Mouse (Mus musculus) heart, adult 18-20 months (tissue): ENCODE measurements at regions not wholly inside any gene's neighbourhood (a gene's known extent, or its start where the extent isn't known, plus 50 kb on each side); places are given as distances from the start of the nearest gene placed in this dataset.
"Not testable (repeated sequence)": the region's sequence is repeated elsewhere in the genome, so short reads cannot be mapped to it uniquely, and the experiment has no call there.

Experiments used
- DNase-seq, 2 experiments: peaks; one replicate each; pipeline ENCODE4 v3.0.0; 2021 to 2022; ENCODE audit warnings: mixed read lengths in 1 of 2

DNA sequence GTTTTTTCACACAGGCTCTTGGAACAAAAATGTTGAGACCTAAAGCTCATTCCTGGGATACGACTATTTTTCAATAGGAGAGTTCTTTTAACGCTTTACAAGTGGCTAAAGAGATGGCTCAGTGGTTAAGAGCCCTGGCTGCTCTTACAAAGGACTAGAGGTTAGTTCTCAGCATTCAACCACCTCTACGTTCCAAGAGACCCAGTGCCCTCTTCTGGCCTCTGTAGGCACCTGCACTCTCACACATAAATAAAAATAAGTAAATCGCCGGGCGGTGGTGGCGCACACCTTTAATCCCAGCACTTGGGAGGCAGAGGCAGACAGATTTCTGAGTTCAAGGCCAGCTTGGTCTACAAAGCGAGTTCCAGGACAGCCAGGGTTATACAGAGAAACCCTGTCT lies 70.5 kb upstream of the Rad23b start:
- DNase-seq = not testable (repeated sequence)

DNA sequence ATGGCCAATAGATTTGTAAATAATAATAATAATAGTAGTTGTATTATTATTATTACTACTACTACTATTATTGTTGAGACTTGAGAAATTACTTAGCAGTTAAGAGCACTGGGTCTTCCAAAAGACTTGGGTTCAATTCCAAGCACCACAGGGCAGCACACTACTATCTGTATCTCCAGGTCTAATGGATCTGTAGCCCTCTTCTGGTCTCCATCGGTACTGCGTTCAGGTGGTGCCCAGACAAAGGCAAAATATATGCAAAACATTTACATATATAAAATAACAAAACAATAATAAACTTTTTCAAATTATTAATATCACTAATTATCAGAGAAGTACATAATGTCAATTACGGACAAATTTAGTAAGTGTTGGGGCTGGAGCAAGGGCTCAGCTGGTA lies 69.1 kb upstream of the Rad23b start:
- DNase-seq = peak in 1 of 2 experiments; percentile 23

DNA sequence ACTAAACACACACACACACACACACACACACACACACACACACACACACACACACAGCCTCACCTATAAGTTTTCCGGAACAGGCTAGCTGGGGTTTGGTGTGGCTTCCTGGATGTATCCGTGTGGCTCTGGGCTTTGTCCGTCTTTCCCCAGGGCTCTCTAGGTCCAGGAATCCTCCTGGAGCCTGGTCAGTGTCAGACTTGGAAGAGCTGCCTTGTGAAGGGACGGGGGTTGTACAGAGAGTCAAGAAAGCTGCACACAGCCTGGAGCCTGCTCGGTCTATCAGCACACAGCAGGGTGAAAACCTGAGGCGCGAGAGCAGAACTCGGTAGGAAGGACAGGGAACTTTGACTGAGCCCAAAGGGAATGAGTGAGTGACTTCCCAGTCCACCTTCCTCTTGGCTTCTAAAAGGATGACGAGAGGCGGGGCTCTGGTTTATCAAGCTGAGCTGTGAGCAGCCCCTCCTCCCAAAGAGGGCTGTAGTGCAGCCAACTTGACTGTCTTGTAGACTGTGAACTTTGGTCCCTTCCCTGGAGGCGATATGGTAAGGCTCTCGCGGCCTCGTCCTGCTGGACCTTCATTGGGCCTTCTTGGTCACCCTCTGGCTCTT lies 68.3 kb upstream of the Rad23b start:
- DNase-seq = no peak

DNA sequence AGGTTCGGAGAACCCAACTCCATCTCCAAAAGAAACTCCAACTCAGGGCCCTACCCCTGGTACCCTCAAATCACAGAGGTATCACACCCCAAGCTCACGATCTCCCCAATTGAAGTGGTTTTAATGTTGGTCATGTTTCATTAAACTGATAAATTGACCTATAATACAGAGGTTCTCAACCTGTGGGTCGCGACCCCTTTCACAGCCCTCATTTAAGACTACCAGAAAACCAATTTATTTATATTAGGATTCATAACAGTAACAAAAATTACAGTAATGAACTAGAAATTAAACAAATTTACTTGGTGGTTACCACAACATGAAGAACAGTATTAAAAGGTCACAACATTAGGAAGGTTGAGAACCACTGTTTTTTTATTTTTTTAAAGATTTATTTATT lies 67.4 kb upstream of the Rad23b start:
- no peak for DNase-seq

DNA sequence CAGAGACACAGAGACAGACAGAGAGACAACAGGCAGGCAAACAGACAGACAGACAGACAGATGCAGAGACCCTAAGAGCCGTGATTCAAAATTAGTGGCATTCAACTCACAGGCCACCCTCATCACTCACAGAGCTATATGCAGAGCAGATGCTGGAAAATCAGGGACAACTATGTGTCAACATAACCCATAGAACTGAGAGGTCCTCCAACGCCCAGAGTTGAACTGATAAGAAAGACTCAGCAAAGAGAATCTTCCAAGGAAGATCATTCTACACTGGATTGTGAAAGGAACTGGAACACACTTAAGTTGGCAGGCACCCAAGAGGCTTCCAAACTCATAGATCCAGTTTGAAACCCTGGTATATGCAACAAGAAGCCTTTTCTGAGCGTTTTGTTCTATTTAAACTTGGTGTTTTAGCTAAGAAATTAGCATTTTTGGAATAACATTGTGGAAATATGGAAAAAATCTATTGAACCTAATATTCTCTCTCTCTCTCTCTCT lies 65.1 kb upstream of the Rad23b start:
- no peak for DNase-seq

DNA sequence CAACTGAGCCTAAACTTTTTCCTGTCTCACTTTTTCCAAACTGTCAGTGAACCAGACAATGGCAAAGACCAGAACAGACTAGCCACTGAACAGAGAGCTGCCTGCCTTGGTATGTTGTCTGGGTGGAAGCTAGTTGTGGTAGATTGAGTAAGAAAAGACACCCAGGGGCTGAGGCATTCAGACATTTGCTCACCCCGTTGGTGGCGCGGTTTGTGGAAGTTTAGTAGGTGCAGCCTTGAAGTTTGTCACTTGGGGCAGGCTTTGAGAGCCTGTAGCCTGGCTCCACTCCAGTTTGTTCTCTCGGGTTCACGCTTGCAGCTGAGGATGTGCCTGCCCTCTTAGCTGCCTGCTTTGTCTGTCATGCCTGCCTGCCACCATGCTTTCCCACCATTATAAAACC lies 64.2 kb upstream of the Rad23b start:
- DNase-seq = no peak

DNA sequence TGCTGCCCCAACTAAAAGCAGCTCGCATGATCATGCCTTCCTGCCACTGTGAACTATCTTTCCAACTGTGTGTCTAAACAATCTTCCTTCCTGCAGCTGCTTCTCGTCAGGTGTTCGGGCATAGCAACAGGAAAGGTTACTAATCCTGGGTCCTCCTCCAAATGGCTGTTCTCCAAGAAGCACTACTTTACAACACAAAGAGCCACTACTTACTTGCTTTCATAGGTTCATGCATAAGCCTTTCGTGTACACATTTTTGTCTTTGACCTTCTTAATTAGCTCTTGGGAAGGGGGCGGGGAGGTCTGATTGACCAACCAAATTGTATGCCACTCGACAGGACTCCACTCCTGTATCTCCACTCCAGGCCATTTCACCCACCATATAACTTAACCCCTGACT lies 61.4 kb upstream of the Rad23b start:
- DNase-seq = no peak

DNA sequence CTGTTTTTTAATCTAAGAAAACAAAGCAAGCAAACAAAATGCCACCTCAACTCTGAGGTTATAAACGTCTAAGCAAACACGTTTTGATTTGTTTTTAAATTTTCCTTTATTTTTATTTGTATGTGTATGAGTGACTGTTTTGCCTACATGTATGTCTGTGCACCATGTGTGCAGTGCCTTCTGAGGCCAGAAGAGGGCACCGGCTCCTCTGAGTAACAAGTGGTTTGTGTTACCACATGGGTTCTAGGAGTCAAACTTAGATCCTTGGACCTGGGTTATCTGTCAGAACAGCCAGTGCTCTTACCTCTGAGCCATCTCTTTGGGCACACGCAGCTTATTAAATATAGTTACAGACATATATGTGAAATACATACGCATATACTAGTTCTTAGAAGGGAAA lies 57.6 kb upstream of the Rad23b start:
- DNase-seq = no peak

DNA sequence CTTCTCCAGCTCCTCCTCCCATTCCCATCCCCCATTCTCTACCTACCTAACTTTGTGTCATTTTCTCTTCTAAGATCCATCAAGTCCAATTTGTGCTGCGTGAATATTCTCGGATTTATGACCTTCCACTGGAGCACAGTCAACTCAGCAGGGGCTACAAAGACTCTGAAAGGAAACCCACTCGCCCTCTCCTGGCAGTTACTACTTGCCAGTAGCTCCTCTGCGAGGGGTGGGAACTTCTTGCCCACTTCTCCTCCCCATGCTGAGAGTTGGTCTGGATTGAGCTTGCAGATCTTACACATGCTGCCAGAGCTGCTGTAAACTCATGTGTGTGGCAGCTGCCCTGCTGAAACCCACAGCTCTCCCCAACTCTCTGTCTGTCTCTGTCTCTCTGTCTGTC lies 57.1 kb upstream of the Rad23b start:
- DNase-seq = no peak

DNA sequence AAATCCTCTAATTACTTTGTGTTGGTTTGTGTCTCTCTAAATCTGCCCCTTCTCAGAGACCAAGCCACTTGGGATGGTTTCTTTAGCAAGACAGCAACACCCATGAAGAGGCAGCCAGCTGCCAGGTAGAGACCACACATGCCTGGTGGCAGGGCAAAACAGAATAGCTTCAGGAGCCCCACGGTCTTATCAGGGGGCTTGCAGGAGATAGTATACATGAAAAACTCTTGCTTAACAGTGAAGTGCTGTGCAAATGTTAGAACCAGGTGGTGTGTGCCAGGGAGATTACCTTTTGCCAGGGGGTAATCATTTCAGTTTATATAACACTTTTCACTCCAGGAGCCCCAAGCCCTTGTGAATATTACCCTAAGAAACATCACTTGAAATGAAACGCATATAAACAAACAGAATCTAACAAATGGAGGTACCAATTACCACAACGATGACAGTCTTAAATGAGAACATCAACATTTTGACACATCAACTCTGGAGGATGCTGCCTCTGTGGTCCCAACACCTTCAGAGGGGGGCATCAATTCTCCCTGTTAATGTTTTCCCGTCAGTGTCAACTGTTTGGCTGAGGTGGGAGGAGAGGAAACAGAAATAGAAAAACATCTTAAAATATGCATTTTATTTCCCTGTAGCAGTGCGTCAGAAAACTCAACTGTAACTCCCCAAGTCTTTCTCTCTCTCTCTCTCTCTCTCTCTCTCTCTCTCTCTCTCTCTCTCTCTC lies 56.3 kb upstream of the Rad23b start:
- DNase-seq = no peak

DNA sequence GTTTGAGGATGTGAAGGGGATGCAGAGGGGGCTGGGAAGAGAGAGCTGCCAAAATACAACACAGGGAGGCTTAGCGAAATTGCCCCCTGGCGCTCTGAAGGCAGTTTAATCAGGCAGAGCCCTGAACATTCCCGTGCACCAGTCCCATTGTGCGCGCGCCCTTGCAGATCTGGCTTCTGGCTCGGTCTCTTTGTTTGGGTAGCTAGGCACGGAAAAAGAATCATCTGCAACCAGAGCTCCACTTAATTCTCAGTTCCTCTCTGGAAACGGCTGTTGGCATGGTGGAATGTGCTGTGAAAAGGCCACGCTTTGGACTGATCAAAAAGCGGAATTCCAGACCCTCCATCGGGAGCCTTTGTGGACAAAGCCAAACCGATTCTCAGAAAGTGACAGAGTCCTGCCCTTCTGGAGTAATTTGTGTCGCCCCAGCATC lies 55.6 kb upstream of the Rad23b start:
- DNase-seq = no peak

DNA sequence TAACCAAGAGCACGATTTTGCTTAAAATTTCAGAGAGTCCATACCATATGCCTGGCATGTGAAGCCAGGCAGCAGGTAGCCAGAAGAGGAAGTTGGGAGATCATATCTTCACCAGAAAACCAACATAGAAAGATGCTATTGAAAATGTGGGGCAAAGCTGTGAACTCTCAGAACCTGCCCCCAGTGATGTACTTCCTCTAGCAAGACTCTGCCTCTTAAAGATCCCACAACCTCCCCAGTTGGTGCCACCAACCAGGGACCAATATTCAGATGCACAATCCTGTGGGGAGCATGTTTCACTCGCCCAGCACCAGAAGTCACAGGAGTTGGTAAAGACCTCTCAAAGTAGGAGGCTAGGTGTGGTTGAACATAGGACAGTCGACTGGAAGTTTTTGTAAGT lies 52.0 kb upstream of the Rad23b start:
- DNase-seq = no peak
